Mouse (Mus musculus): Measurements from ENCODE around the gene Trpv5.

GRCm38 (mm10) chr6:41701245-41701644 is 20.7 kb upstream of the Trpv5 start:
- TF ChIP-seq POLR2A (IDR thresholded peaks at IDR 0.05; ENCODE audit: low read depth, low read length) (no peak), MYC (IDR thresholded peaks at IDR 0.05; ENCODE audit: low read depth, low read length) (no peak), MAX (IDR thresholded peaks at IDR 0.05; ENCODE audit: low read length) (no peak), CTCF (conservative IDR thresholded peaks at IDR 0.05 in 1 of 2, IDR thresholded peaks at IDR 0.05 in 1 of 2; ENCODE audit: low read depth in 2 of 2, low read length in 2 of 2) (no peak)

Measured in CH12.LX (cell line).